In genomic region chr17:80670395-80670794, GRCm38 (mm10) we compare ENCODE assay signal across 17 mouse cellular contexts.
"Had no signal": no experiment of that assay in that cellular context is flagged by ENCODE, and none has a peak within 500 bp of the region (broad histone marks: within the 10 kb centered on the region; RNA-seq: fewer than 3 reads in every experiment).

No protein-coding gene starts in this region.

- ATAC-seq: liver, postnatal 0 days; lung, postnatal 0 days had no signal

- H3K4me1 ChIP-seq: lung, embryonic 15.5 days; megakaryocyte, embryonic 14.5 days; neural tube, embryonic 12.5 days; stomach, embryonic 15.5 days had no signal

- DNase-seq: liver, postnatal 0 days; lung, adult 2 months; lung, postnatal 14 days; lung, postnatal 36 days; midbrain, embryonic 14.5 days; right cerebral cortex, postnatal 14 days; thymus, adult 2 months; thymus, postnatal 25 days; thymus, postnatal 4 days had no signal

- H3K27me3 ChIP-seq: lung, embryonic 15.5 days; megakaryocyte, embryonic 14.5 days; midbrain, embryonic 12.5 days; neural tube, embryonic 12.5 days; stomach, embryonic 15.5 days had no signal

- H3K9me3 ChIP-seq: lung, embryonic 15.5 days; megakaryocyte, embryonic 14.5 days; midbrain, embryonic 12.5 days; neural tube, embryonic 12.5 days; stomach, embryonic 15.5 days had no signal

- H3K4me2 ChIP-seq: lung, embryonic 15.5 days; midbrain, embryonic 12.5 days; neural tube, embryonic 12.5 days; stomach, embryonic 15.5 days had no signal

- H3K27ac ChIP-seq: lung, embryonic 15.5 days; macrophage; midbrain, embryonic 12.5 days; neural tube, embryonic 12.5 days; stomach, embryonic 15.5 days; stomach, postnatal 0 days had no signal

- H3K9ac ChIP-seq: liver, postnatal 0 days; lung, embryonic 15.5 days; midbrain, embryonic 12.5 days; neural tube, embryonic 12.5 days; stomach, embryonic 15.5 days had no signal

- H3K4me3 ChIP-seq: lung, embryonic 15.5 days; megakaryocyte, embryonic 14.5 days; midbrain, embryonic 12.5 days; neural tube, embryonic 12.5 days; stomach, embryonic 15.5 days had no signal

- H3K36me3 ChIP-seq: lung, embryonic 15.5 days; midbrain, embryonic 12.5 days; neural tube, embryonic 12.5 days; stomach, embryonic 15.5 days had no signal
